Mouse (Mus musculus) subcutaneous adipose tissue, adult 2 months (tissue): ENCODE results near the gene Gm11757. TPM values are rescaled to one million over a fixed set of nuclear protein-coding genes. Genes with fewer than 3 reads are reported as not detected.

ENCODE experiments used
- polyA plus RNA-seq: library from polyadenylated mRNA; depleted of rRNA; stranded (reverse); fragments of >200 nt; gene quantifications from 2 replicates; pipeline ENCODE4 v1.2.3, GENCODE M21; 2012; ENCODE audit warnings: low replicate concordance; rRNA removed

Gm11757 gene
- not detected in 2 replicates for polyA plus RNA-seq

DNA sequence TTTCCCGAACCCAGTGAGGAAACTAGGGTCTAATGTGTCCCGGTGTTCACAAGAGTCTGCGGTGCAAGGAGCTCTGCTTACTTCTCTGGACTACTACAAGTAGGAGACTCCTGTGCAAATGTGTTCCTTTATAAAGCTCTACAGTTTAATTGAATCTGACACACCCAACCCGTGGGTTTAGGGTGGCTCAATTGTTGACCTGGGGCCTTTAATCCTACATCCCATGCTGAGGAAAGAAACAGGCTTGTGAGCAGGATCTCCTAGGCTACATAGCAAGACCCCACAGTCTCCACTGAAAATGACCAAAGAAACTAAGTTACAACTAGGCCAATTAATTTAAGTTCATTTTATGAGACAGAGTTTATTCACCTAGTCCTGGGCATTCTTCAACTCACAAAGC is at the start of gene Gm11757:
Gene Gm11757 (minus strand): TSS at position 101 of the 400 bp plus-strand sequence.

DNA sequence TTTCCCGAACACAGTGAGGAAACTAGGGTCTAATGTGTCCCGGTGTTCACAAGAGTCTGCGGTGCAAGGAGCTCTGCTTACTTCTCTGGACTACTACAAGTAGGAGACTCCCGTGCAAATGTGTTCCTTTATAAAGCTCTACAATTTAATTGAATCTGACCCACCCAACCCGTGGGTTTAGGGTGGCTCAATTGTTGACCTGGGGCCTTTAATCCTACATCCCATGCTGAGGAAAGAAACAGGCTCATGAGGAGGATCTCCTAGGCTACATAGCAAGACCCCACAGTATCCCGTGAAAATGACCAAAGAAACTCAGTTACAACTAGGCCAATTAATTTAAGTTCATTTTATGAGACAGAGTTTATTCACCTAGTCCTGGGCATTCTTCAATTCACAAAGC is 29.7 kb upstream of the Gm11757 start, which contains the start of gene Gm11756:
Gene Gm11756 (minus strand): TSS at position 101 of the 400 bp plus-strand sequence.

DNA sequence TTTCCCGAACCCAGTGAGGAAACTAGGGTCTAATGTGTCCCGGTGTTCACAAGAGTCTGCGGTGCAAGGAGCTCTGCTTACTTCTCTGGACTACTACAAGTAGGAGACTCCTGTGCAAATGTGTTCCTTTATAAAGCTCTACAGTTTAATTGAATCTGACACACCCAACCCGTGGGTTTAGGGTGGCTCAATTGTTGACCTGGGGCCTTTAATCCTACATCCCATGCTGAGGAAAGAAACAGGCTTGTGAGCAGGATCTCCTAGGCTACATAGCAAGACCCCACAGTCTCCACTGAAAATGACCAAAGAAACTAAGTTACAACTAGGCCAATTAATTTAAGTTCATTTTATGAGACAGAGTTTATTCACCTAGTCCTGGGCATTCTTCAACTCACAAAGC is 14.9 kb upstream of the Gm11757 start, which contains the start of gene Gm13871:
Gene Gm13871 (minus strand): TSS at position 101 of the 400 bp plus-strand sequence.

DNA sequence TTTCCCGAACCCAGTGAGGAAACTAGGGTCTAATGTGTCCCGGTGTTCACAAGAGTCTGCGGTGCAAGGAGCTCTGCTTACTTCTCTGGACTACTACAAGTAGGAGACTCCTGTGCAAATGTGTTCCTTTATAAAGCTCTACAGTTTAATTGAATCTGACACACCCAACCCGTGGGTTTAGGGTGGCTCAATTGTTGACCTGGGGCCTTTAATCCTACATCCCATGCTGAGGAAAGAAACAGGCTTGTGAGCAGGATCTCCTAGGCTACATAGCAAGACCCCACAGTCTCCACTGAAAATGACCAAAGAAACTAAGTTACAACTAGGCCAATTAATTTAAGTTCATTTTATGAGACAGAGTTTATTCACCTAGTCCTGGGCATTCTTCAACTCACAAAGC is 14.7 kb downstream of the Gm11757 start, which contains the start of gene Gm11758:
Gene Gm11758 (minus strand): TSS at position 101 of the 400 bp plus-strand sequence.

Other genes with a start within 250 kb of the Gm11757 start
- not detected in 2 replicates for gene Gm11239, start 222.8 kb downstream of the Gm11757 start, polyA plus RNA-seq
- not detected in 2 replicates for gene Gm428, start 207.6 kb downstream of the Gm11757 start, polyA plus RNA-seq
- gene Rasef, start 100.1 kb downstream of the Gm11757 start, polyA plus RNA-seq: 3.6 TPM in 1 of 2 replicates, not detected in the other
- gene Gm11758, start 14.8 kb downstream of the Gm11757 start, polyA plus RNA-seq: not detected in 2 replicates
- not detected in 2 replicates for gene Gm13871, start 14.8 kb upstream of the Gm11757 start, polyA plus RNA-seq
- gene Gm11756, start 29.6 kb upstream of the Gm11757 start, polyA plus RNA-seq: not detected in 2 replicates
- not detected in 2 replicates for gene 2310002L09Rik, start 59.7 kb upstream of the Gm11757 start, polyA plus RNA-seq
- gene Frmd3, start 122.3 kb upstream of the Gm11757 start, polyA plus RNA-seq: 0.13 and 0.66 TPM in 2 replicates